Mouse (Mus musculus) heart, embryonic 11.5 days (tissue): ENCODE data around the gene Dgki. TPM values are rescaled to one million over a fixed set of nuclear protein-coding genes. Genes with fewer than 3 reads are reported as not detected.

Experiments
- ATAC-seq: fragments of 200-750 bp; cut with Nextera tagmentation; replicated peaks from 2 replicates; pipeline ENCODE4 v1.8.0; 2017; ENCODE audit warnings: moderate library complexity; ENCODE audit not compliant: insufficient number of reproducible peaks, low FRiP score, low TSS enrichment
- H3K27ac ChIP-seq: fragments of 300-500 bp; sonication (generic); 2 replicates; pipeline ENCODE4 v1.5.1; 2014; ENCODE audit warnings: mild to moderate bottlenecking, low read depth, low read length
- H3K27me3 ChIP-seq: fragments of 300-500 bp; sonication (generic); 2 replicates; pipeline ENCODE4 v1.6.1; 2014; ENCODE audit warnings: mild to moderate bottlenecking, low read length, mixed read lengths; ENCODE audit not compliant: control insufficient read depth, insufficient read depth
- H3K36me3 ChIP-seq: fragments of 300-500 bp; sonication (generic); 2 replicates; pipeline ENCODE4 v1.6.1; 2014; ENCODE audit warnings: mild to moderate bottlenecking, low read length, moderate library complexity, mixed read lengths; ENCODE audit not compliant: control insufficient read depth, insufficient read depth
- H3K4me1 ChIP-seq: fragments of 300-500 bp; sonication (generic); 2 replicates; pipeline ENCODE4 v1.6.1; 2014; ENCODE audit warnings: low read length; ENCODE audit not compliant: control insufficient read depth, insufficient read depth
- H3K4me2 ChIP-seq: fragments of 300-500 bp; sonication (generic); 2 replicates; pipeline ENCODE4 v1.6.1; 2014; ENCODE audit warnings: mild to moderate bottlenecking, moderate library complexity
- H3K4me3 ChIP-seq: fragments of 300-500 bp; sonication (generic); 2 replicates; pipeline ENCODE4 v1.5.1; 2014; ENCODE audit warnings: low read depth, low read length
- H3K9ac ChIP-seq: fragments of 300-500 bp; sonication (generic); 2 replicates; pipeline ENCODE4 v1.6.1; 2014; ENCODE audit warnings: mild to moderate bottlenecking, low read depth, low read length, moderate library complexity
- H3K9me3 ChIP-seq: fragments of 300-500 bp; sonication (generic); replicated peaks from 2 replicates; pipeline ENCODE4 v1.6.1; 2016; ENCODE audit warnings: low read length; ENCODE audit not compliant: control insufficient read depth
- WGBS: fragments of 180-500 bp; shearing (Covaris S2); extraction: QIAGEN DNeasy Blood & Tissue Kit; methylation state at CpG from one replicate; pipeline ENCODE4 v1.1.7; 2014; ENCODE audit not compliant: insufficient replicate concordance; 5-methylcytosine and 5-hydroxymethylcytosine counted together
- polyA plus RNA-seq: library from polyadenylated mRNA; unstranded; fragments of >200 nt; fragmentation: Nextera tagmentation; extraction: Ambion mirVana; gene quantifications from 2 replicates; pipeline ENCODE4 v1.2.1, GENCODE M21; 2014

Dgki gene
- polyA plus RNA-seq, 1 experiment from 2014 or later = 1.0 TPM

DNA sequence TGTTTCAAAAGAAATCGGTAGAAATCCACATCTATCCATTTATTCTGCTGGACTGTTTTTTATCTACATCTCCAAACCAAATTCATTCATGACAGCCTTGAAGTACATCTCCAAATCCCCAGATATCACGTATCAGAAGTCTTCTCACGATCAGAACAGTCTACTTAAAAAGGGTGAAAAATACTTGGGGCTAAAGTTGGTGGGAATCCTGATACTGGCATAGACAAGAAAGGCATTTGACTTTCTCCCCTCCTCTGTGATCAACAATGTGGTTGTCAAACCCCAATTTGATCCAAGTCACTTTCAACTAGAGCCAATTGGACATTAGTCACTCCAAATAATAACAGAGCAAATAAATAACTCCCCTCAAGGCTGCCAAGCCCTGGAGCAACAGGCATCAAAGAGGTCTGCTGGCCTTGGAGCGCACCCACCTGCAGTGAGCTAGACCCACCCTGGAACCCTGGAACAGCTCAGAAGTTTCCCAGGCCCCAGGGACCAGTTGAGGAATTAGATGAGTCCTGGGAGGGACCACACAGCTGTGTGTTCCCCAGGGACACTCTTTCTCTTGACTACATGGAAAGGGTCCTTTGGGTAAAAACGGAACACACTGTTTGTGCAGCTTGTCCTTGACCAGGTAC is 499.6 kb downstream of the Dgki start:
- no peaks in the 10 kb centered on the region for H3K27me3 ChIP-seq
- no peak overlapping the region for H3K4me3 ChIP-seq
- no peak overlapping the region for H3K4me2 ChIP-seq
- H3K9ac ChIP-seq = no peak overlapping the region
- no peaks in the 10 kb centered on the region for H3K9me3 ChIP-seq
- no peaks in the 10 kb centered on the region for H3K36me3 ChIP-seq
- ATAC-seq = no peak
- H3K4me1 ChIP-seq = no peaks in the 10 kb centered on the region
- WGBS = 75% methylated on average over 5 of the region's 5 CpGs
- no peak overlapping the region for H3K27ac ChIP-seq

- Histone ChIP-seq H3K9me3 (no peaks in the 10 kb centered on the region), H3K27me3 (no peaks in the 10 kb centered on the region), H3K36me3 (no peaks in the 10 kb centered on the region), H3K9ac (no peak overlapping the region), H3K4me1 (no peaks in the 10 kb centered on the region), H3K4me3 (no peak overlapping the region), H3K4me2 (no peak overlapping the region), H3K27ac (no peak overlapping the region)
- 62% methylated on average over 3 of the region's 3 CpGs for WGBS
- ATAC-seq = no peak
Observed at GRCm38 (mm10) chr6:36797066-36797655, 502.8 kb downstream of the Dgki start.

Other genes starting within 250 kb of the Dgki start
- gene Creb3l2, start 142.0 kb upstream of the Dgki start, polyA plus RNA-seq = 42.9 and 52.9 TPM in 2 replicates
- not detected in 2 replicates for gene Akr1d1, start 230.0 kb upstream of the Dgki start, polyA plus RNA-seq